Mouse (Mus musculus): ENCODE measurements around the gene Ldhc.

DNA sequence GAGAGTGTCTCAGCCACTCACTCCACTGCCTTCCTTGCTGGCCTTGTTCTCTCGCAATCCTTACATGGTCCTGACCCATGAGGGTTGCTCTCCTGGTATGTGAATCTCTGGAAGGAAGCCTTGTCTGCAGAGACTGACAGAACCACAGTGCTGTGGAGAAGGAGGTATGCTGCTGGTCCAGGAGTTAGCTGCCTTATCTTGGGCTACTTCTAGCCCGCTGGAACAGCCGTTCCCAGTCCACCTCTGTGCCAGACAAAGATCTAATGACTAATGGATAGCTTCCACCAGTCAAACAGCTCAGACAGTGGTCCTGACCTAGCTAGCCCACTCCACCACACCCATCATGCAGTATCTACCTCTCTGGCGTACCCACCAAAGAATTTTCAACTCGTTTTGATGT lies 24.6 kb upstream of the Ldhc start:
- TF ChIP-seq EP300 (IDR thresholded peaks at IDR 0.05; ENCODE audit: low read depth) (no peak), CTCF (IDR thresholded peaks at IDR 0.05; ENCODE audit: low read depth) (no peak)
